Mouse (Mus musculus) MEL (cell line): Measurements from ENCODE around the gene Slc44a1. TPM values are rescaled to one million over a fixed set of nuclear protein-coding genes. Genes with fewer than 3 reads are reported as not detected.

Experiments
- DNase-seq: peaks from one replicate; pipeline ENCODE4 v3.0.0; 2011; ENCODE audit warnings: low read depth, low spot score
- H3K27ac ChIP-seq: 2 replicates; pipeline ENCODE4 v1.5.1; 2012; ENCODE audit warnings: low read depth, mild to moderate bottlenecking, control low read depth, low read length, moderate library complexity; ENCODE audit not compliant: control insufficient read depth
- H3K27me3 ChIP-seq, 2 experiments: fragments of 150-350 bp in 1 of 2; sonication (generic) in 1 of 2; 2 replicates each; pipeline ENCODE4 v1.6.1; 2012; ENCODE audit warnings: low read length in 2 of 2, mild to moderate bottlenecking in 2 of 2, improper control_type of control experiment in 1 of 2, moderate library complexity in 1 of 2; ENCODE audit not compliant: insufficient read depth in 2 of 2, control insufficient read depth in 1 of 2
- H3K36me3 ChIP-seq, 2 experiments: 2 replicates each; pipeline ENCODE4 v1.6.1; 2012 to 2014; ENCODE audit warnings: low read length in 2 of 2, improper control_type of control experiment in 1 of 2, inconsistent platforms in 1 of 2, mild to moderate bottlenecking in 1 of 2; ENCODE audit not compliant: insufficient read depth in 2 of 2, control insufficient read depth in 1 of 2
- H3K4me1 ChIP-seq, 2 experiments: fragments of 150-350 bp in 1 of 2; sonication (generic) in 1 of 2; 2 replicates each; pipeline ENCODE4 v1.6.1; 2012; ENCODE audit warnings: low read length in 2 of 2, improper control_type of control experiment in 1 of 2, mild to moderate bottlenecking in 1 of 2; ENCODE audit not compliant: insufficient read depth in 2 of 2, control insufficient read depth in 1 of 2
- H3K4me3 ChIP-seq, 2 experiments: fragments of 150-350 bp in 1 of 2; sonication (generic) in 1 of 2; 2 replicates each; pipeline ENCODE4 v1.5.1; 2012; ENCODE audit warnings: low read depth in 2 of 2, low read length in 2 of 2, mild to moderate bottlenecking in 2 of 2, moderate library complexity in 2 of 2, control low read depth in 1 of 2, improper control_type of control experiment in 1 of 2; ENCODE audit not compliant: control insufficient read depth in 1 of 2, insufficient read depth in 1 of 2
- H3K79me2 ChIP-seq: 2 replicates; pipeline ENCODE4 v1.6.1; 2012; ENCODE audit warnings: mild to moderate bottlenecking, low read length, moderate library complexity; ENCODE audit not compliant: control insufficient read depth, poor library complexity, insufficient read depth
- H3K9ac ChIP-seq: 2 replicates; pipeline ENCODE4 v1.6.1; 2012; ENCODE audit warnings: low read depth, mild to moderate bottlenecking, control low read depth, low read length, moderate library complexity; ENCODE audit not compliant: control insufficient read depth, poor library complexity, severe bottlenecking
- H3K9me3 ChIP-seq: fragments of 150-350 bp; sonication (generic); replicated peaks from 2 replicates; pipeline ENCODE4 v1.6.1; 2012; ENCODE audit warnings: mild to moderate bottlenecking, low read length, improper control_type of control experiment, moderate library complexity; ENCODE audit not compliant: insufficient read depth
- CHD1 ChIP-seq: IDR thresholded peaks from 2 replicates; pipeline ENCODE4 v1.6.1; 2012; ENCODE audit warnings: low read depth, mild to moderate bottlenecking, inconsistent platforms, low read length, improper control_type of control experiment
- CHD2 ChIP-seq: IDR thresholded peaks from 2 replicates; pipeline ENCODE4 v1.6.1; 2011; ENCODE audit warnings: low read length, improper control_type of control experiment
- EP300 ChIP-seq, 2 experiments: IDR thresholded peaks; 2 replicates each; pipeline ENCODE4 v1.6.1; 2011; ENCODE audit warnings: improper control_type of control experiment in 2 of 2, low read length in 2 of 2, low read depth in 1 of 2, mild to moderate bottlenecking in 1 of 2
- GATA1 ChIP-seq: IDR thresholded peaks from 2 replicates; pipeline ENCODE4 v1.6.1; 2011; ENCODE audit warnings: low read depth, low read length, improper control_type of control experiment
- HCFC1 ChIP-seq: IDR thresholded peaks from 2 replicates; pipeline ENCODE4 v1.6.1; 2012; ENCODE audit warnings: low read depth, mild to moderate bottlenecking, inconsistent platforms, low read length, improper control_type of control experiment, moderate library complexity
- JUND ChIP-seq: IDR thresholded peaks from 2 replicates; pipeline ENCODE4 v1.6.1; 2011; ENCODE audit warnings: low read depth, mild to moderate bottlenecking, improper control_type of control experiment, low read length
- KAT2A ChIP-seq: conservative IDR thresholded peaks from 2 replicates; pipeline ENCODE4 v1.6.1; 2012; ENCODE audit warnings: low read depth, low read length, improper control_type of control experiment, inconsistent platforms
- MAFK ChIP-seq: IDR thresholded peaks from 2 replicates; pipeline ENCODE4 v1.6.1; 2011; ENCODE audit warnings: low read depth, mild to moderate bottlenecking, low read length, improper control_type of control experiment, borderline replicate concordance
- MAX ChIP-seq: IDR thresholded peaks from 2 replicates; pipeline ENCODE4 v1.6.1; 2011; ENCODE audit warnings: low read length, improper control_type of control experiment
- MYB ChIP-seq: IDR thresholded peaks from 2 replicates; pipeline ENCODE4 v1.6.1; 2011; ENCODE audit warnings: mild to moderate bottlenecking, low read depth, low read length, improper control_type of control experiment
- MYC ChIP-seq: IDR thresholded peaks from 2 replicates; pipeline ENCODE4 v1.6.1; 2011; ENCODE audit warnings: low read depth, mild to moderate bottlenecking, low read length, improper control_type of control experiment, moderate library complexity
- NELFE ChIP-seq: IDR thresholded peaks from 2 replicates; pipeline ENCODE4 v1.6.1; 2011; ENCODE audit warnings: low read depth, low read length, improper control_type of control experiment
- POLR2A ChIP-seq, 2 experiments: IDR thresholded peaks; 2 replicates each; pipeline ENCODE4 v1.6.1; 2011 to 2012; ENCODE audit warnings: low read length in 2 of 2, mild to moderate bottlenecking in 2 of 2, control low read depth in 1 of 2, improper control_type of control experiment in 1 of 2, low read depth in 1 of 2, moderate library complexity in 1 of 2; ENCODE audit not compliant: control insufficient read depth in 1 of 2, insufficient read depth in 1 of 2, poor library complexity in 1 of 2
- POLR2AphosphoS2 ChIP-seq: IDR thresholded peaks from 2 replicates; pipeline ENCODE4 v1.6.1; 2011; ENCODE audit warnings: low read length, improper control_type of control experiment
- POLR2AphosphoS5 ChIP-seq: IDR thresholded peaks from 2 replicates; pipeline ENCODE4 v1.6.1; 2012; ENCODE audit warnings: low read depth, borderline replicate concordance, mild to moderate bottlenecking, inconsistent platforms, low read length, moderate library complexity, mixed read lengths
- RCOR1 ChIP-seq: IDR thresholded peaks from 2 replicates; pipeline ENCODE4 v1.6.1; 2012; ENCODE audit warnings: low read depth, mild to moderate bottlenecking, inconsistent platforms, low read length, improper control_type of control experiment
- SMC3 ChIP-seq: IDR thresholded peaks from 2 replicates; pipeline ENCODE4 v1.6.1; 2011; ENCODE audit warnings: low read depth, low read length, improper control_type of control experiment
- TAL1 ChIP-seq: IDR thresholded peaks from 2 replicates; pipeline ENCODE4 v1.6.1; 2012; ENCODE audit warnings: mild to moderate bottlenecking, inconsistent platforms, low read length, moderate library complexity, mixed read lengths
- TCF12 ChIP-seq: IDR thresholded peaks from 2 replicates; pipeline ENCODE4 v1.6.1; 2014; ENCODE audit warnings: low read depth, mild to moderate bottlenecking, inconsistent platforms, low read length, improper control_type of control experiment, moderate library complexity
- UBTF ChIP-seq: IDR thresholded peaks from 2 replicates; pipeline ENCODE4 v1.6.1; 2012; ENCODE audit warnings: low read depth, mild to moderate bottlenecking, inconsistent platforms, low read length, improper control_type of control experiment, moderate library complexity, borderline replicate concordance; ENCODE audit not compliant: insufficient read depth
- USF2 ChIP-seq, 2 experiments: IDR thresholded peaks; 2 replicates each; pipeline ENCODE4 v1.6.1; 2011 to 2012; ENCODE audit warnings: improper control_type of control experiment in 2 of 2, low read length in 2 of 2, borderline replicate concordance in 1 of 2, inconsistent platforms in 1 of 2, low read depth in 1 of 2, mild to moderate bottlenecking in 1 of 2; ENCODE audit not compliant: insufficient read depth in 1 of 2
- ZC3H11A ChIP-seq: IDR thresholded peaks from 2 replicates; pipeline ENCODE4 v1.6.1; 2012; ENCODE audit warnings: low read depth, mild to moderate bottlenecking, inconsistent platforms, low read length, improper control_type of control experiment
- ZKSCAN1 ChIP-seq: IDR thresholded peaks from 2 replicates; pipeline ENCODE4 v1.6.1; 2012; ENCODE audit warnings: low read depth, mild to moderate bottlenecking, inconsistent platforms, low read length, improper control_type of control experiment, moderate library complexity
- ZNF384 ChIP-seq: IDR thresholded peaks from 2 replicates; pipeline ENCODE4 v1.6.1; 2012; ENCODE audit warnings: low read depth, mild to moderate bottlenecking, inconsistent platforms, low read length, improper control_type of control experiment
- polyA plus RNA-seq, 2 experiments: library from polyadenylated mRNA; stranded (reverse) in 1 of 2; unstranded in 1 of 2; fragments of >175 nt in 1 of 2; fragments of >200 nt in 1 of 2; gene quantifications; 2 replicates each; pipeline versions ENCODE4 v1.2.1 to v1.2.4; 2012; ENCODE audit warnings: low replicate concordance in 2 of 2, low read depth in 1 of 2; ENCODE audit not compliant: insufficient read length in 2 of 2, insufficient read depth in 1 of 2, missing spikeins in 1 of 2
- total RNA-seq: library from RNA; depleted of rRNA; stranded (reverse); fragments of 300-350 nt; gene quantifications from 2 replicates; pipeline ENCODE4 v1.2.3, GENCODE M21; 2012

Slc44a1 gene
- total and polyA plus RNA-seq, 3 experiments, result 9.6 to 10.6 TPM; not detected in 1

DNA sequence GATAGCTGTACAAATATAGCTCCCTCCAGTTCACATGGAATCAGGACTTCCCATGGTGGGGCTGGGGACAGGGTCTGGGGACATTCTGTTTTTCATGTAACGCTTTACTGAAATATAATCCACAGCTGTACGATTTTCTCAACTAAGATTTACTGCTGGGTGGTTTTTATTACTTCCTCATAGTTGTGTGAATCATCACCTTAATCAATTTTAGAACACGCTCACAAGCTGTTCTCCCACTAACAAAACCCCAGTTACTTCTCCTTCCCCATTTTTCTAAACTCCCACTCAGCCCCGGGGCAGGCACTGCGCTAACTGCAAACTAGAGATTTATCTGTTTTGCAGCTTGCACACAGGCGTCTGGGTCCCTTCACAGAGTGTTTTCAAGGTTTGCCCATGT is 28.8 kb downstream of the Slc44a1 start (continued):
- TF ChIP-seq MAFK (peak; percentile 10; the same call in 1 of the 2 replicates), RCOR1 (peak; percentile 99), CHD2 (no peak), MYB (0 out of 2 replicates have a peak, but pooled peaks have one; percentile 34), TAL1 (peak; percentile 65; the same call in 1 of the 2 replicates), ZKSCAN1 (no peak), TCF12 (peak; percentile 44; the same call in 1 of the 2 replicates), MYC (peak; percentile 60; the same call in 1 of the 2 replicates)

DNA sequence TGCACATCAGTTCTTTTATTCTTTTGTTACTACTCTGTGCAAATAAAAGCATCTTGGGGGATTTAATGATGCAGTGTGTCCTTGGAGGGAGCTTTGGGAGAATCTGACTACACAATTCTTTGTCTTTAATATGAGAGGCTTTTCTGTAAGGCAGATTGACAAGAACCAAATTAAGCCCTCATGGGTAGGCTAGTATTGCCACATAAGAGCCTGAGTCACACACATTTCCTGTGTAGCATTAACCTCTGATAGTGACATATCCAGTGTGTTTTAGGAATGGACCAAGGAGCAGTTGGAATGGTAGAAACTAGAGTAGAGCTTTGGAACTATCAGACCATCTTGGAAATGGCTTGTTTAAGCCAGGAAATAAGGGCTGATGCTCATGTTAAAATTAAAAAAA is 33.9 kb downstream of the Slc44a1 start:
- TF ChIP-seq POLR2AphosphoS2 (no peak), GATA1 (no peak), UBTF (no peak), JUND (no peak), NELFE (no peak), POLR2A (IDR thresholded peaks at IDR 0.05; ENCODE audit: control insufficient read depth in 1 of 2, insufficient read depth in 1 of 2, low read depth in 1 of 2, low read length in 2 of 2, poor library complexity in 1 of 2) (no peak), KAT2A (no peak), ZC3H11A (no peak), CHD2 (no peak), HCFC1 (no peak), MAX (no peak), SMC3 (no peak), EP300 (IDR thresholded peaks at IDR 0.05; ENCODE audit: low read depth in 1 of 2, low read length in 2 of 2) (no peak), USF2 (IDR thresholded peaks at IDR 0.05; ENCODE audit: borderline replicate concordance in 1 of 2, insufficient read depth in 1 of 2, low read depth in 1 of 2, low read length in 2 of 2) (no peak), POLR2AphosphoS5 (no peak), TAL1 (no peak), CHD1 (no peak), ZNF384 (no peak)
- Histone ChIP-seq H3K27me3 (no peaks in the 10 kb centered on the region), H3K4me3 (no peak overlapping the region), H3K4me1 (no peaks in the 10 kb centered on the region), H3K36me3 (peaks cover 0 to 3% of the 10 kb centered on the region in 2 experiments; a peak in 1 of 4 replicates), H3K9me3 (no peaks in the 10 kb centered on the region), H3K79me2 (no peaks in the 10 kb centered on the region), H3K27ac (no peak overlapping the region), H3K9ac (no peak overlapping the region)
- no peak for DNase-seq
